Mouse (Mus musculus) frontal cortex, postnatal 14 days (tissue): ENCODE results near the gene Xylt1.
A peak's percentile ranks its signal among the peaks of the same experiment; 100 is the strongest.

Experiments used
- DNase-seq, 2 experiments: peaks; one replicate each; pipeline ENCODE4 v3.0.0; 2022; ENCODE audit warnings: low spot score in 2 of 2

Gene Xylt1

GRCm38 (mm10) chr7:117481404-117481803 is 100.6 kb downstream of the Xylt1 start:
- no peak for DNase-seq

- no peak for DNase-seq
Observed at GRCm38 (mm10) chr7:117482701-117483100, 101.9 kb downstream of the Xylt1 start.

GRCm38 (mm10) chr7:117484589-117484988 is 103.8 kb downstream of the Xylt1 start:
- DNase-seq = no peak

DNA sequence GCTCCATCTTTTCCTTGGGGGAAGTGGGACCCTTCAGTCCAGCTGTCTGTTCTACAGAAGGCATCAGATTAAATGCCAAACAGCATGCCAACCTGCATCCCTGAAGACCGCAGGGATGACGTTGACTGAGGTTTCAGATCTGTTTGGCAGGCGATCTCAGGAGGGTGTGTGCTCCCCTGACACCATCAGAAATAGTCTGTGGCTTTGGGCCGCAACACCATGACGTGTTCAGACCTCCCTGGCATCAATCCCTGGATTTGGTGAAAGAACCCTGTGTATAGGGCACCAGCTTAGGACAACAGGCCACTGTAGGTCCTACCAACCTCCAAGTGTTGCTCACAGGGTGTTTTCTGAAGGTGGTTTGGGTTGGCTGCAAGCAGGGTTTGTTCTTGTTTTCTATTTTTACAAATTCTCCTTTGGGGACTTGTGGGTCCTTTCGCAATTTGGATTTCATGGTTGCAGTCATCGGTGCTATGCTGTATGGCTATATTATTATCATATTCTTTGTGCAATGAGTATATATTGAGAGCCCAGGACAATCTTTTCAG is 104.3 kb downstream of the Xylt1 start:
- no peak for DNase-seq

DNA sequence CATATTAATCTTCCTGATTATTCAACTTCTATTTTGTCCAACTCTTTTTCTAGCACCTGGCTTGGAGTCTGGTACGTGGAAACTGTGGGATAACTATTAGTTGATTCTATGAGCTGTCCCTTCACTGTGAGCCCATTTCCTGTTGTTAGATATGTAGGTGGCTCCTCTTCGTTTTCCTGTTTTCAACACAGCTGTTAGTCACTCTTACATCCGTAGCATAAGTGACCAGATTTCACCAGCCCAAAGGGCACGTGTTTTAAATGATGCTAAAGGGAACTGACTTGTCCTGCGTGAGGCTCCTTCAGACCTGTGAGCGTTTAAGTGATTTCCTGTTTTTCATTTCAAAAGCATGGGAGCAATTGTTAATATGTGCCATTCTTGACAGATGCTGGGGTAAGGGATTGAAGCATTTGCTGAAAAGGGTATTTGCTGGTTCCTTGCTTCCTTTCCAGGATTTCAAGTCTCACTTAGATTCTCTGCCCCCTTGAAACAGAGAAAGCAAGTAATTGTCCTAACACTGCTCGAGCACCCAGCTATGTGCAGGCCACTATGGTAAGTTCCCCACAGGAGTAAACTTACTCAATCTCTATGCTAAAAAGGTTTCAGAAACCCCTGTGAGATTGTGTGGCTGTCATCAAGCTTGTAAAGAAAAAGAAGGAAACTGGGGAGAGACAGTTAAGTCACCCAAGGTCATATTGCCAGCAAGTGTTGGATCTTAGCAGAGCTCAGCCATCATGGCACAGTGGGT is 105.8 kb downstream of the Xylt1 start:
- no peak for DNase-seq

DNA sequence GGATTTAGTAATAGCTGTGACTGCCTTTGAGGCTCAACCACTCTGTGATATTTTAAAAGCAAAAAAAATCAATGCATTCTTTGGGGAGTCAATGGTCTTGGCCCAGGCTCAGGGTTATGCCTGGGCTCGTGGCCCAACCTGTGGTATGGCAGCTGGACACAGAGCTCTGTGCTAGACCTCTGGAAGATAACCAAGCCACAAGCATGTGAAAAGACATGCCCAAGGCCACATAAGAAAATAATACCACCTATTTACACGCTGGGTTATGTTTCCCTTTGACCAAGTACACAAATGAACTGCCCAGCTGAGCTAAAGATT is 106.4 kb downstream of the Xylt1 start:
- no peak for DNase-seq

- DNase-seq = no peak
Observed at GRCm38 (mm10) chr7:117489973-117490372, 109.2 kb downstream of the Xylt1 start.

DNA sequence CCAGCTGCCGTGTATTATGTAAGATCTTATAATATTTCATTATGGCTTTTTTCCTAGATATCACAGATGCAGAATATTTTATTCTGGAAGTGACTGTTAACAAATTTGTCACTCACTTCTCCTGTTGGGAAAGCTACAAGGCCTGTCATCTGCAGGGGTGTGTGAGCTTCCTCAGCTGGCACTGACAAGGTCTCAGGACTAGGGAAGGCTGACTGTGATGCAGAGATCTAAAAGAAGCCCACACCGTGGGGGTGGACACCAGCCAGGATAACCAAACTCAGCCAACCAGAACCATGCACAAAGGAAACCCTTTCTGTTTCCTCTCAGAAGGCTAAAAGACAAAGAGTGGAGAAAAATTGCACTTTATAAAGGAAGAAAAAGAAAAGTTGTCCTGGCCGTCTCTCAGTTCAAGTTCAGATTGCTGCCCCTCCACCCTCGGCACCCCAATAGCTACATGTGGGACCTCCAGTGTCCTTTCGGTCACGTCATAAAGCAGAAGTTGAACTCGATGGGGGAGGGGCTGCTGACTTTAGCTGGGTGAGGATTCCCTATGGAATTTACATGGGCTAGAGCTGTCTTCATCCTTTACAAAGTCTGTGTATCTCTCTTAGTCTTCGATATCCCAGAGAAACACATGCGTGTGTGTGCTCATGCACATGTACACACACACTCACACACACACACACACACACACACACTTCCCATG is 109.9 kb downstream of the Xylt1 start:
- no peak for DNase-seq

GRCm38 (mm10) chr7:117491495-117491894 is 110.7 kb downstream of the Xylt1 start:
- no peak for DNase-seq

DNA sequence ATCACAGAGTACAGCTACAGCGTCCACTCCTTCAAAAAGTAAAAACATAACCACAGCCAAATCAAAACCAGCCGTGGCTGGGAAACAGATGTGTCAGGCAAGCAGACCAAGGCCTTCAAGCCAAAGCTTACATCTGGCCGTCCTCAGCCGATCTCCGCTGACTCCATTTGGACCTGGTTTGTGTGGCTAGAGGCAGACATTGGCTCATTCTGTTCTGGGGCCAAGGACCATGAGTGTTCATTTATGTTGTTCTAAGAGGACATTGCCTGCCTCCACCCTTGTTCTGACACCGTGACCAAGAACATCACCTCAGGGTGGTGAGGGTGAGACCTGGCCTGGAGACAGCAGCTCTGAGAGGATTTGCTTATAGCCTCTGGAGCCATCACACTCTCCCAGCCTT is 113.4 kb downstream of the Xylt1 start:
- no peak for DNase-seq

GRCm38 (mm10) chr7:117494618-117495310 is 114.0 kb downstream of the Xylt1 start:
- DNase-seq = peak in 1 of 2 experiments; percentile 46

DNA sequence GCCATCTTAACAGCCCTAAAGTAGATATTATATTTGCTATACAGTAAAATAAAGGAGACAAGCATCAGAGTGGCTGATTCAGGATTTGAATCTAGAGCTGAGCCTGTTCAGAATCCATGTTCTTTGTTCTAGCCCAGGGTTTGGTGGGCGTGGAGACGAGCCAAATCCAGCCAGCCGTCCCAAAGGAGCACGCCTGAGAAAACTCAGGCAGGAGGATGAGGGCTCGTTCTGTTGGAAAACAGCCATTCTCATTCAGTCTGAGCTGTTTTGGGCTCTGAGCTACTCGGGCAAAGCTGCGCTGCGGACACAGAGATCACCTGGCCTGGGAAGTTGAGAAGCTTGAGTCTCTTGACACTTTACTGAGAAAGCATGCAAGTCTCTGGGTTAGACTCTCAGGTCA is 115.0 kb downstream of the Xylt1 start:
- no peak for DNase-seq

DNA sequence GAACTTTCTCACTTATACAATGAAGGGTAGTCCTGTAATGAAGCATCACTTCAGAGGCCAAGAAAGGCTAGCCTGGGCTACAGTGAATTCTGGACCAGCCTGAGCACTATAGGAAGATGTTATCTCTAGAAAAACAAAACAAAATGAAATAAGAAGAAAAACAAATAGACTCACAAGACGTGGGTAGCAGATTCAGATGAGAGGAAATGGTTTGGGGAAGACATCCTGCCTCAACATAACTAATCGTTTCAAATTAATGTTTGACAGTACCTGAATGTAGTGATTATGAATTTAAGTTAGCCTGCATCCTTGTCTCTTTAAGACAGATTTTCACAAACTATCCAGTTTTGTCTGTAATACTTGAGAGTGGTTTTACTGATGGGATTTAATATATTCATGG is 117.4 kb downstream of the Xylt1 start:
- no peak for DNase-seq

- DNase-seq = no peak
Observed at GRCm38 (mm10) chr7:117501355-117502181, 120.8 kb downstream of the Xylt1 start.

DNA sequence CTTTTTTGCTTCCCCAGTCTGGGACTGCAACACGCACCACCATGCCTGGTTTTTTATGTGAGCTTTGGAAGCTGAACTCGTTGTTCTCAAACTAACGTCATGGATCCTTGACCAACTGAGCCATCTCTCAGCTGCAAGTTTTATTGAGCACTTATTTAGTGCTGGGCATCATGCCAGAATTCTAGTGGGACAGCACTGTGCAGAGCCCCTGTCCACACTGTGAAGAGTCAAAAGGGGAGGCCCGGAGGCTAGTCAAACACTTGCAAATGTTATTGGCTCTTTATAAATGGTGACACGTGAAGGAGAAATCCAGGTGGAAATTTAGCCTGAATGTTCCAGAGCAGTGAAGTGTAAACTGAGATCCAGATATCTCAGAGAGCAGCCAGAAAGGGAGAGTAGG is 121.6 kb downstream of the Xylt1 start:
- DNase-seq = no peak

- no peak for DNase-seq
Observed at GRCm38 (mm10) chr7:117503714-117504113, 122.9 kb downstream of the Xylt1 start.

- no peak for DNase-seq
Observed at GRCm38 (mm10) chr7:117505791-117506190, 125.0 kb downstream of the Xylt1 start.

GRCm38 (mm10) chr7:117507351-117507750 is 126.6 kb downstream of the Xylt1 start:
- DNase-seq = no peak

DNA sequence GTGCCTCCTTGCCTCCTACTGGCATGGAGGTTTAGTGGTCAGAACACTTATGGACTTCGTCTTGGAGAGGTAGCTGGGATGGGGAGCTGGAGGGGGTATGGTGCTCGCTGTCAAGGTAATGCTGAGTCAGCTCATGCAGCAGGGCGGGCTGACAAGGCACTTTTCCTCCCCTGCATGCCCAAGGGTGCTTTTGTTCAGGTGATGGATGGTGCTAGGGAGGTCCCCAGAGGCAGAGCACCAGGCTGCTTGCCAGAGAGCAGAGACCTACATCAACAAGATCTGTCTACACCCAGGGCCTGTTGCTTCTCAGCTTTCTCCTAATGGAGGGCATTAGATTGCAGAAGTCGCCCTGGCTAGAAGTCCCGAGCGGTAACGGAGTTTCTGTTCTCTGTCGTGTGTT is 127.3 kb downstream of the Xylt1 start:
- DNase-seq = no peak

- DNase-seq = peak; percentile 38 to 67
Observed at GRCm38 (mm10) chr7:117510113-117510512, 129.3 kb downstream of the Xylt1 start.

GRCm38 (mm10) chr7:117512301-117512700 is 131.5 kb downstream of the Xylt1 start:
- DNase-seq = no peak

DNA sequence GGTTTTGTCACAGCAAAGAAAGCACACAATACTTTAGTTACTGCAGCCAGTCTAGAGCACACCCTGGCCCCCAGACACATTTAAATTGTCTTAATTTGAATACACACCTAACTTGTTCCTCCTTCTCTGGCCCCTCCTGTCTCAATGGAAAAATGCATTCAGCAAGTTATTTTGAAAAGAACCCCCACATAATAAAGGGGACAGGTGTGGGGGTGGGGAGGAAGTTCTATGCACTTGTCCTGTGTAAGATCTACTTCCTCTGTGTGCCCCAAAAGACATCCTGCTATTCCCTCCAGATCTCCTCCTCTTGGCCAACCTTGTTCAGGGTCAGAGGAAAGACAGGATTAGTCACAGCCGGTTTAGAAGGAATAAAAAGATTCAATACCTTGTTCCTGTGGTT is 135.0 kb downstream of the Xylt1 start:
- DNase-seq = no peak
